Comparison of ENCODE assay signal across 8 mouse cellular contexts in the genomic region with DNA sequence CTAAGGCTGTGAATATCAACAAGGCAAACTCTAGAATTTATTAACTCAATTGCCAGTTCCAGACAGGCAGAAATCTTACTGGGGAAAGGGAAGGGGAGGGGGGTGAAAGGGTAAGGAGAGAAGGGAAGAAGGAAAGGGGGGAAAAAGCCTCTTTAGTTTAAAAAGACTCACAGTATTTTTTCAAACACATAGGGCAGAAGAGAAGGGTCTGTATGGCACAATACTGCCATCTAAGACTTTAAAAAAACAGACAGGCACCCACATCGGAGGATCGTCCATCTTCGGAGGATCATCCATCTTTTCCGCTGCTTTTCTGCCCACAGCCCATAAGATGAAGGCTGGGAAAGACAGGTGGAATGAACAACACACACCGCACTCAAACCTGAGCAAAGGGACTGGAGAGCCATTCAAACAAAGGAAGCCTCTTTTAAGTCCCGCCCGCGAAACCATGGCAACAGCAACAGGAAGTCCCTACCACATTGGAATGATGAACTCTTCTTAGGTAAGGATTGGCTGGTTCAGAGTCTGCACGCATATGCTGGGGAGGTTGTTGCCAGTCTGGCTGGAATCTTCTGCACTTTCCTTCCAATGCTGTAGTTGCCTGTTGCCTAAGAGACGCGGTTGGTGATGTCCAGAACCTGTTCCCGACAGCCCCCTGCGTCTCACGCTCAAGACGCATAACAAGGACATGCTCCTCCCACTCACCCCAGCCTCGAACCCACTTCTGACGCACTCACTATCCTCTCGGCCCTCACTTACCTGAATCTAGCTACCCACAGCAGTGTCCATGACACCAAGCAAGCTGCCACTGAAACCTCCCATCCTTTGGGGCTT. TPM values are rescaled to one million over a fixed set of nuclear protein-coding genes. Genes with fewer than 3 reads are reported as not detected.
DNase-seq lines count a peak whose midpoint lies in the region; ATAC-seq lines count a peak whose summit lies in the region.

No protein-coding gene starts in this region.

- H3K9ac ChIP-seq in embryonic facial prominence, embryonic 15.5 days, result no peak overlapping the region; the same call in 1 of the 2 replicates
- peak overlapping the region; percentile 75 for H3K9ac ChIP-seq in heart, embryonic 13.5 days
- peak overlapping the region; percentile 56 for H3K9ac ChIP-seq in kidney, embryonic 16.5 days (replicated peaks; ENCODE audit: low read length)
- H3K9ac ChIP-seq in limb, embryonic 15.5 days, result no peak overlapping the region
- peak overlapping the region; percentile 50 for H3K9ac ChIP-seq in midbrain, embryonic 16.5 days (ENCODE audit: low read depth, low read length)

- DNase-seq in urinary bladder, postnatal 14 days (ENCODE audit: low spot score), result peak; percentile 73
- DNase-seq in urinary bladder, postnatal 10 days (ENCODE audit: low spot score), result no peak
- peak; percentile 17 to 76 for DNase-seq in spleen, postnatal 10 days (ENCODE audit: low spot score in 2 of 2)

- H3K4me1 ChIP-seq in embryonic facial prominence, embryonic 15.5 days, result no peaks in the 10 kb centered on the region
- H3K4me1 ChIP-seq in heart, embryonic 13.5 days, result no peaks in the 10 kb centered on the region
- no peaks in the 10 kb centered on the region for H3K4me1 ChIP-seq in kidney, embryonic 16.5 days (ENCODE audit: insufficient read depth, low read length)
- no peaks in the 10 kb centered on the region for H3K4me1 ChIP-seq in limb, embryonic 15.5 days
- H3K4me1 ChIP-seq in midbrain, embryonic 16.5 days (ENCODE audit: control insufficient read depth, insufficient read depth, low read length), result no peaks in the 10 kb centered on the region

- H3K4me2 ChIP-seq in embryonic facial prominence, embryonic 15.5 days (replicated peaks), result peak overlapping the region; percentile 47
- peak overlapping the region; percentile 69 for H3K4me2 ChIP-seq in heart, embryonic 13.5 days
- H3K4me2 ChIP-seq in kidney, embryonic 16.5 days (replicated peaks; ENCODE audit: low read depth, low read length), result peak overlapping the region; percentile 58
- peak overlapping the region; percentile 41 for H3K4me2 ChIP-seq in limb, embryonic 15.5 days
- peak overlapping the region; percentile 58 for H3K4me2 ChIP-seq in midbrain, embryonic 16.5 days (ENCODE audit: low read length)

- 21% methylated on average over 18 of the region's 18 CpGs for WGBS in embryonic facial prominence, embryonic 15.5 days
- 25% methylated on average over 18 of the region's 18 CpGs for WGBS in heart, embryonic 13.5 days
- 21% methylated on average over 18 of the region's 18 CpGs for WGBS in kidney, embryonic 16.5 days
- 18% methylated on average over 18 of the region's 18 CpGs for WGBS in limb, embryonic 15.5 days
- 26% methylated on average over 18 of the region's 18 CpGs for WGBS in midbrain, embryonic 16.5 days

- no peaks in the 10 kb centered on the region for H3K36me3 ChIP-seq in embryonic facial prominence, embryonic 15.5 days
- H3K36me3 ChIP-seq in heart, embryonic 13.5 days, result no peaks in the 10 kb centered on the region
- H3K36me3 ChIP-seq in kidney, embryonic 16.5 days (ENCODE audit: insufficient read depth, low read length), result no peaks in the 10 kb centered on the region
- no peaks in the 10 kb centered on the region for H3K36me3 ChIP-seq in limb, embryonic 15.5 days
- no peaks in the 10 kb centered on the region for H3K36me3 ChIP-seq in midbrain, embryonic 16.5 days (ENCODE audit: control insufficient read depth, insufficient read depth, low read length)

- peak overlapping the region; percentile 42 for H3K4me3 ChIP-seq in embryonic facial prominence, embryonic 15.5 days (replicated peaks)
- H3K4me3 ChIP-seq in heart, embryonic 13.5 days, result peak overlapping the region; percentile 52
- peak overlapping the region; percentile 47 for H3K4me3 ChIP-seq in kidney, embryonic 16.5 days (ENCODE audit: low read length)
- peak overlapping the region; percentile 38 for H3K4me3 ChIP-seq in limb, embryonic 15.5 days
- peak overlapping the region; percentile 37 for H3K4me3 ChIP-seq in midbrain, embryonic 16.5 days (ENCODE audit: low read depth, low read length)

- no peak overlapping the region for H3K27ac ChIP-seq in embryonic facial prominence, embryonic 15.5 days (replicated peaks)
- H3K27ac ChIP-seq in heart, embryonic 13.5 days (replicated peaks), result no peak overlapping the region
- H3K27ac ChIP-seq in kidney, embryonic 16.5 days (ENCODE audit: low read length), result peak overlapping the region; percentile 51
- H3K27ac ChIP-seq in limb, embryonic 15.5 days, result no peak overlapping the region
- peak overlapping the region; percentile 75 for H3K27ac ChIP-seq in midbrain, embryonic 16.5 days (ENCODE audit: low read length)

- H3K27me3 ChIP-seq in embryonic facial prominence, embryonic 15.5 days, result no peaks in the 10 kb centered on the region
- no peaks in the 10 kb centered on the region for H3K27me3 ChIP-seq in heart, embryonic 13.5 days (replicated peaks)
- no peaks in the 10 kb centered on the region for H3K27me3 ChIP-seq in kidney, embryonic 16.5 days (ENCODE audit: insufficient read depth, low read length)
- no peaks in the 10 kb centered on the region for H3K27me3 ChIP-seq in limb, embryonic 15.5 days
- no peaks in the 10 kb centered on the region for H3K27me3 ChIP-seq in midbrain, embryonic 16.5 days (ENCODE audit: control insufficient read depth, insufficient read depth, low read depth, low read length)

- H3K9me3 ChIP-seq in embryonic facial prominence, embryonic 15.5 days (replicated peaks), result no peaks in the 10 kb centered on the region
- no peaks in the 10 kb centered on the region for H3K9me3 ChIP-seq in heart, embryonic 13.5 days
- no peaks in the 10 kb centered on the region for H3K9me3 ChIP-seq in kidney, embryonic 16.5 days (ENCODE audit: low read length)
- H3K9me3 ChIP-seq in limb, embryonic 15.5 days, result no peaks in the 10 kb centered on the region
- no peaks in the 10 kb centered on the region for H3K9me3 ChIP-seq in midbrain, embryonic 16.5 days (replicated peaks; ENCODE audit: control insufficient read depth, low read length, poor library complexity, severe bottlenecking)

- ATAC-seq in embryonic facial prominence, embryonic 15.5 days (ENCODE audit: insufficient number of reproducible peaks, low FRiP score, low TSS enrichment, low read depth), result peak; percentile 87
- ATAC-seq in heart, embryonic 13.5 days (ENCODE audit: extremely low read depth, insufficient number of reproducible peaks, low FRiP score, low TSS enrichment), result no peak
- ATAC-seq in kidney, embryonic 16.5 days (ENCODE audit: low FRiP score, low TSS enrichment), result peak; percentile 95
- 0 out of 2 replicates have a peak, but pooled peaks have one; percentile 35 for ATAC-seq in limb, embryonic 15.5 days (ENCODE audit: insufficient number of reproducible peaks, low FRiP score, low TSS enrichment, low read depth)
- peak; percentile 98 for ATAC-seq in midbrain, embryonic 16.5 days

RNA-seq across cellular contexts. Expression of a gene that starts 18.2 kb away (rescaled TPM):
- polyA plus RNA-seq in embryonic facial prominence, embryonic 15.5 days (2015; fragmentation: Nextera tagmentation; extraction: Ambion mirVana), result 32.5 and 33.4 TPM in 2 replicates
- polyA plus RNA-seq in heart, embryonic 13.5 days (2015; fragmentation: Nextera tagmentation; extraction: Ambion mirVana), result 17.9 and 19.4 TPM in 2 replicates
- 34.5 and 35.3 TPM in 2 replicates for polyA plus RNA-seq in kidney, embryonic 16.5 days (2015; fragmentation: Nextera tagmentation; extraction: Ambion mirVana)
- polyA plus RNA-seq in limb, embryonic 15.5 days (2015; fragmentation: Nextera tagmentation; extraction: Ambion mirVana), result 29.7 and 33.5 TPM in 2 replicates
- polyA plus RNA-seq in midbrain, embryonic 16.5 days (2015; fragmentation: Nextera tagmentation; extraction: Ambion mirVana), result 72.3 and 78.0 TPM in 2 replicates

Comparison
In these comparisons a context has a peak if more than half of its experiments do, and no peak if none do; other contexts are left out.
1. H3K27ac ChIP-seq: peak in kidney, embryonic 16.5 days (single experiment) and midbrain, embryonic 16.5 days (single experiment); none in embryonic facial prominence, embryonic 15.5 days (single experiment), heart, embryonic 13.5 days (single experiment) and limb, embryonic 15.5 days (single experiment).
2. H3K9ac ChIP-seq: peak in heart, embryonic 13.5 days (single experiment), kidney, embryonic 16.5 days (single experiment) and midbrain, embryonic 16.5 days (single experiment); none in embryonic facial prominence, embryonic 15.5 days (single experiment) and limb, embryonic 15.5 days (single experiment).
3. Peak in every context shown above with its lines, with median percentiles within 50 percentile points of each other: H3K4me2 ChIP-seq and H3K4me3 ChIP-seq.